Mouse (Mus musculus): ENCODE measurements at regions not wholly inside any gene's neighbourhood (a gene's known extent, or its start where the extent isn't known, plus 50 kb on each side); places are given as distances from the start of the nearest gene placed in this dataset.

GRCm38 (mm10) chr16:5363007-5363570 lies 107.3 kb upstream of the Eef2kmt start:
- 80% methylated on average over 10 of the region's 10 CpGs for WGBS
- ATAC-seq = no peak
- H3K27me3 ChIP-seq = no peaks in the 10 kb centered on the region

GRCm38 (mm10) chr16:5359193-5359592 lies 103.4 kb upstream of the Eef2kmt start:
- WGBS = 86% methylated on average over 4 of the region's 4 CpGs
- no peaks in the 10 kb centered on the region for H3K27me3 ChIP-seq
- no peak overlapping the region for H3K27ac ChIP-seq
- no peaks in the 10 kb centered on the region for H3K36me3 ChIP-seq
- H3K4me1 ChIP-seq (replicated peaks) = no peaks in the 10 kb centered on the region
- H3K9ac ChIP-seq (replicated peaks) = no peak overlapping the region
- ATAC-seq = no peak
- no peak overlapping the region for H3K4me3 ChIP-seq (replicated peaks)
- no peak overlapping the region for H3K4me2 ChIP-seq (replicated peaks)
- no peaks in the 10 kb centered on the region for H3K9me3 ChIP-seq

More at GRCm38 (mm10) chr16:5363007-5363570, 107.3 kb upstream of the Eef2kmt start:
- no peaks in the 10 kb centered on the region for H3K4me1 ChIP-seq (replicated peaks)
- H3K9me3 ChIP-seq = no peaks in the 10 kb centered on the region
- no peak overlapping the region for H3K27ac ChIP-seq
- H3K9ac ChIP-seq (replicated peaks) = no peak overlapping the region
- H3K4me2 ChIP-seq (replicated peaks) = no peak overlapping the region
- no peaks in the 10 kb centered on the region for H3K36me3 ChIP-seq
- H3K4me3 ChIP-seq (replicated peaks) = no peak overlapping the region

- ATAC-seq = no peak
- H3K4me1 ChIP-seq (replicated peaks) = peaks cover 5% of the 10 kb centered on the region; the same call in 1 of the 2 replicates
- H3K4me3 ChIP-seq (replicated peaks) = no peak overlapping the region
- no peaks in the 10 kb centered on the region for H3K36me3 ChIP-seq
- H3K27me3 ChIP-seq = 0 out of 2 replicates have a peak, but pooled peaks cover 11% of the 10 kb centered on the region
- H3K27ac ChIP-seq = no peak overlapping the region
- WGBS = 89% methylated on average over 2 of the region's 2 CpGs
- H3K9me3 ChIP-seq = no peaks in the 10 kb centered on the region
- no peak overlapping the region for H3K9ac ChIP-seq (replicated peaks)
- H3K4me2 ChIP-seq (replicated peaks) = no peak overlapping the region
Measured at GRCm38 (mm10) chr16:5353881-5354280, 98.1 kb upstream of the Eef2kmt start.

- no peaks in the 10 kb centered on the region for H3K36me3 ChIP-seq
- H3K9me3 ChIP-seq = no peaks in the 10 kb centered on the region
- peaks cover 5% of the 10 kb centered on the region; the same call in 1 of the 2 replicates for H3K4me1 ChIP-seq (replicated peaks)
- WGBS = 6% methylated on average over 18 of the region's 18 CpGs
- peak overlapping the region; percentile 22; the same call in 1 of the 2 replicates for H3K4me2 ChIP-seq (replicated peaks)
- no peak overlapping the region for H3K4me3 ChIP-seq (replicated peaks)
- ATAC-seq = no peak
- no peak overlapping the region for H3K27ac ChIP-seq
- no peak overlapping the region for H3K9ac ChIP-seq (replicated peaks)
- H3K27me3 ChIP-seq = 0 out of 2 replicates have a peak, but pooled peaks cover 11% of the 10 kb centered on the region
Measured at GRCm38 (mm10) chr16:5351890-5352571, 96.2 kb upstream of the Eef2kmt start.

GRCm38 (mm10) chr16:5347151-5347550 lies 91.4 kb upstream of the Eef2kmt start:
- ATAC-seq = no peak
- Histone ChIP-seq H3K9me3 (no peaks in the 10 kb centered on the region), H3K4me3 (replicated peaks) (no peak overlapping the region), H3K27ac (no peak overlapping the region), H3K4me2 (replicated peaks) (no peak overlapping the region), H3K9ac (replicated peaks) (no peak overlapping the region), H3K36me3 (no peaks in the 10 kb centered on the region), H3K4me1 (replicated peaks) (peaks cover 2% of the 10 kb centered on the region; the same call in 1 of the 2 replicates), H3K27me3 (0 out of 2 replicates have a peak, but pooled peaks cover 7% of the 10 kb centered on the region)
- WGBS = 89% methylated on average over 5 of the region's 5 CpGs

- Histone ChIP-seq H3K27ac (no peak overlapping the region), H3K27me3 (no peaks in the 10 kb centered on the region), H3K9ac (replicated peaks) (no peak overlapping the region), H3K4me3 (replicated peaks) (no peak overlapping the region), H3K9me3 (no peaks in the 10 kb centered on the region), H3K4me1 (replicated peaks) (no peaks in the 10 kb centered on the region), H3K36me3 (no peaks in the 10 kb centered on the region), H3K4me2 (replicated peaks) (no peak overlapping the region)
- WGBS = 89% methylated on average over 6 of the region's 6 CpGs
- ATAC-seq = no peak
Measured at GRCm38 (mm10) chr16:5342326-5342725, 86.5 kb upstream of the Eef2kmt start.

DNA sequence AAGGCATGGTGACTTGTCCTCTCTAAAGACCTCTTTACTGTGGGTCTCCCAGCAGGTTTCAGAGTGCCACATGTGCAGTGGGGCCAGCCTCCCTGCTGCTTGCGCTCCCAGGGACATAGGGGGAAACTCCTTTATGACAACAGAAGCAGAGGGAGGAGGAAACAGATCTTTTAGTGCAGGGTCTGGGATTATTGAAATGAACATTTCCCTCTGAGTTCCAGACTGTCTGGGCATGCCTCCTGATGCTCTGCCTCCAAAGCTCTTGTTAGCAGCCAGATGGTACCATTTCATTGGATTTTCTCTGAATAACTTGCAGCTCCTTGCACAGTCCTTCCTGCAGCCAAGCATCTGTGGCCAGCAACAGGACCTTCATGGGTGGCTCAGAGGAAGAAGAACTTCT lies 60.5 kb upstream of the Eef2kmt start:
- Histone ChIP-seq H3K4me1 (replicated peaks) (no peaks in the 10 kb centered on the region), H3K36me3 (no peaks in the 10 kb centered on the region), H3K27me3 (no peaks in the 10 kb centered on the region), H3K4me3 (replicated peaks) (no peak overlapping the region), H3K4me2 (replicated peaks) (no peak overlapping the region), H3K9me3 (no peaks in the 10 kb centered on the region), H3K27ac (no peak overlapping the region), H3K9ac (replicated peaks) (no peak overlapping the region)
- no peak for ATAC-seq
- 88% methylated on average over 1 of the region's 1 CpGs for WGBS

- H3K4me2 ChIP-seq (replicated peaks) = no peak overlapping the region
- no peaks in the 10 kb centered on the region for H3K4me1 ChIP-seq (replicated peaks)
- no peaks in the 10 kb centered on the region for H3K9me3 ChIP-seq
- no peak for ATAC-seq
- H3K27ac ChIP-seq = no peak overlapping the region
- WGBS = 60% methylated on average over 6 of the region's 6 CpGs
- no peak overlapping the region for H3K4me3 ChIP-seq (replicated peaks)
- H3K27me3 ChIP-seq = peaks cover 3% of the 10 kb centered on the region
- H3K36me3 ChIP-seq = no peaks in the 10 kb centered on the region
- no peak overlapping the region for H3K9ac ChIP-seq (replicated peaks)
Measured at GRCm38 (mm10) chr16:5313261-5313660, 57.5 kb upstream of the Eef2kmt start.

- Histone ChIP-seq H3K4me1 (replicated peaks) (peaks cover 4% of the 10 kb centered on the region), H3K4me3 (replicated peaks) (no peak overlapping the region), H3K36me3 (no peaks in the 10 kb centered on the region), H3K27me3 (peaks cover 18% of the 10 kb centered on the region), H3K9ac (replicated peaks) (no peak overlapping the region), H3K27ac (no peak overlapping the region), H3K4me2 (replicated peaks) (no peak overlapping the region), H3K9me3 (no peaks in the 10 kb centered on the region)
- WGBS = 83% methylated on average over 9 of the region's 9 CpGs
- no peak for ATAC-seq
Measured at GRCm38 (mm10) chr16:5311456-5311855, 55.7 kb upstream of the Eef2kmt start.

- ATAC-seq = no peak
Measured at GRCm38 (mm10) chr16:5310736-5311135, 55.0 kb upstream of the Eef2kmt start.

GRCm38 (mm10) chr16:5307761-5308160 lies 52.0 kb upstream of the Eef2kmt start:
- no peak overlapping the region for H3K27ac ChIP-seq
- H3K4me2 ChIP-seq (replicated peaks) = peak overlapping the region; percentile 91
- WGBS = 85% methylated on average over 7 of the region's 7 CpGs
- no peak overlapping the region for H3K9ac ChIP-seq (replicated peaks)
- H3K4me3 ChIP-seq (replicated peaks) = no peak overlapping the region; the same call in 1 of the 2 replicates
- peaks cover 4% of the 10 kb centered on the region for H3K4me1 ChIP-seq (replicated peaks)
- H3K9me3 ChIP-seq = no peaks in the 10 kb centered on the region
- no peaks in the 10 kb centered on the region for H3K36me3 ChIP-seq
- H3K27me3 ChIP-seq = peaks cover 18% of the 10 kb centered on the region
- ATAC-seq = no peak

More at GRCm38 (mm10) chr16:5310736-5311135, 55.0 kb upstream of the Eef2kmt start:
- Histone ChIP-seq H3K27me3 (peaks cover 18% of the 10 kb centered on the region), H3K9ac (replicated peaks) (no peak overlapping the region), H3K4me2 (replicated peaks) (no peak overlapping the region), H3K9me3 (no peaks in the 10 kb centered on the region), H3K4me3 (replicated peaks) (no peak overlapping the region), H3K4me1 (replicated peaks) (peaks cover 4% of the 10 kb centered on the region), H3K27ac (no peak overlapping the region), H3K36me3 (no peaks in the 10 kb centered on the region)
- 90% methylated on average over 10 of the region's 10 CpGs for WGBS

- Histone ChIP-seq H3K36me3 (no peaks in the 10 kb centered on the region), H3K4me2 (replicated peaks) (peak overlapping the region; percentile 91), H3K4me1 (replicated peaks) (peaks cover 4% of the 10 kb centered on the region), H3K27ac (no peak overlapping the region), H3K4me3 (replicated peaks) (peak overlapping the region; percentile 44), H3K9ac (replicated peaks) (peak overlapping the region; percentile 73), H3K9me3 (no peaks in the 10 kb centered on the region), H3K27me3 (peaks cover 18% of the 10 kb centered on the region)
- WGBS = 55% methylated on average over 7 of the region's 7 CpGs
- no peak for ATAC-seq
Measured at GRCm38 (mm10) chr16:5307249-5307605, 51.4 kb upstream of the Eef2kmt start.

All from midbrain, embryonic 13.5 days (tissue).